In genomic region chr6:145862321-145862720, GRCm38 (mm10) we compare ENCODE assay signal across 8 mouse cellular contexts. TPM values are rescaled to one million over a fixed set of nuclear protein-coding genes. Genes with fewer than 3 reads are reported as not detected.
DNase-seq lines count a peak whose midpoint lies in the region; ATAC-seq and TF ChIP-seq lines count a peak whose summit lies in the region.

No protein-coding gene starts in this region.

- peaks cover 22% of the 10 kb centered on the region for H3K4me1 ChIP-seq in spleen, adult 2 months (ENCODE audit: control insufficient read depth, insufficient read depth, insufficient read length)
- peaks cover 19% of the 10 kb centered on the region for H3K4me1 ChIP-seq in limb, embryonic 14.5 days (ENCODE audit: control insufficient read depth, insufficient read depth, low read length)
- no peaks in the 10 kb centered on the region for H3K4me1 ChIP-seq in stomach, postnatal 0 days (replicated peaks; ENCODE audit: control insufficient read depth, insufficient read depth)

- peaks cover 5% of the 10 kb centered on the region for H3K27me3 ChIP-seq in spleen, adult 2 months (ENCODE audit: control insufficient read depth, insufficient read depth, low read length)
- H3K27me3 ChIP-seq in limb, embryonic 14.5 days (ENCODE audit: control insufficient read depth, insufficient read depth, low read length), result peaks cover 51% of the 10 kb centered on the region
- H3K27me3 ChIP-seq in stomach, postnatal 0 days (ENCODE audit: control insufficient read depth, insufficient read depth, low read length), result peaks cover 6% of the 10 kb centered on the region; the same call in 1 of the 2 replicates

- H3K4me2 ChIP-seq in limb, embryonic 14.5 days (replicated peaks; ENCODE audit: low read depth, low read length, severe bottlenecking), result peak overlapping the region; percentile 100
- peak overlapping the region; percentile 98 for H3K4me2 ChIP-seq in stomach, postnatal 0 days (replicated peaks; ENCODE audit: low read depth)

- 53% methylated on average over 4 of the region's 4 CpGs for WGBS in spleen, adult 2 months
- WGBS in limb, embryonic 14.5 days, result 12% methylated on average over 4 of the region's 4 CpGs
- 34% methylated on average over 4 of the region's 4 CpGs for WGBS in stomach, postnatal 0 days

- no peaks in the 10 kb centered on the region for H3K36me3 ChIP-seq in spleen, adult 2 months (ENCODE audit: control insufficient read depth, insufficient read depth, low read length)
- H3K36me3 ChIP-seq in limb, embryonic 14.5 days (ENCODE audit: control insufficient read depth, insufficient read depth, low read length), result no peaks in the 10 kb centered on the region
- no peaks in the 10 kb centered on the region for H3K36me3 ChIP-seq in stomach, postnatal 0 days (ENCODE audit: control insufficient read depth, insufficient read depth, low read length)

- no peak for ATAC-seq in limb, embryonic 14.5 days (ENCODE audit: low FRiP score, low read depth)
- no peak for ATAC-seq in stomach, postnatal 0 days (ENCODE audit: low FRiP score, low TSS enrichment)
- ATAC-seq in megakaryocyte progenitor cell, adult 5-6 weeks (replicated peaks; ENCODE audit: poor library complexity), result no peak

- H3K27ac ChIP-seq in spleen, adult 2 months (ENCODE audit: insufficient read depth, low read length), result no peak overlapping the region
- H3K27ac ChIP-seq in limb, embryonic 14.5 days (replicated peaks; ENCODE audit: low read depth, low read length), result no peak overlapping the region
- H3K27ac ChIP-seq in stomach, postnatal 0 days (replicated peaks), result no peak overlapping the region

- TF ChIP-seq EP300 in stomach, postnatal 0 days (optimal IDR thresholded peaks at IDR 0.05), result no peak

- H3K4me3 ChIP-seq in spleen, adult 2 months (ENCODE audit: extremely low read depth, insufficient read depth, insufficient read length), result peak overlapping the region; percentile 71; the same call in 1 of the 2 replicates
- H3K4me3 ChIP-seq in limb, embryonic 14.5 days (replicated peaks; ENCODE audit: low read length), result peak overlapping the region; percentile 64
- H3K4me3 ChIP-seq in stomach, postnatal 0 days (ENCODE audit: low read depth, low read length), result peak overlapping the region; percentile 54

- DNase-seq in embryo, embryonic 10 days (ENCODE audit: low spot score), result peak; percentile 18
- no peak for DNase-seq in embryo, embryonic 10.5 days (ENCODE audit: low spot score)
- no peak for DNase-seq in spleen, adult 2 months (ENCODE audit: low read depth in 1 of 2, low spot score in 2 of 2)
- DNase-seq in spleen, postnatal 36 days (ENCODE audit: low spot score in 2 of 2), result no peak
- DNase-seq in limb, embryonic 14.5 days (ENCODE audit: low spot score), result no peak
- no peak for DNase-seq in stomach, postnatal 0 days (ENCODE audit: low spot score)
- no peak for DNase-seq in urinary bladder, adult 2 months (ENCODE audit: low spot score)

- TF ChIP-seq POLR2A in spleen, adult 2 months (IDR thresholded peaks at IDR 0.05; ENCODE audit: low read depth, low read length), result no peak
- no peak for TF ChIP-seq POLR2A in limb, embryonic 14.5 days (IDR thresholded peaks at IDR 0.05; ENCODE audit: borderline replicate concordance, extremely low read depth, insufficient read depth, insufficient read length)

- H3K9me3 ChIP-seq in limb, embryonic 14.5 days (ENCODE audit: control insufficient read depth, low read length), result no peaks in the 10 kb centered on the region
- no peaks in the 10 kb centered on the region for H3K9me3 ChIP-seq in stomach, postnatal 0 days (ENCODE audit: control insufficient read depth, low read length)

- TF ChIP-seq CTCF in spleen, adult 2 months (IDR thresholded peaks at IDR 0.05; ENCODE audit: extremely low read depth, insufficient read depth, insufficient read length, insufficient replicate concordance), result no peak
- TF ChIP-seq CTCF in stomach, postnatal 0 days (IDR thresholded peaks at IDR 0.05; ENCODE audit: low read depth), result no peak

- H3K9ac ChIP-seq in limb, embryonic 14.5 days (ENCODE audit: low read depth, low read length, severe bottlenecking), result peak overlapping the region; percentile 59
- no peak overlapping the region for H3K9ac ChIP-seq in stomach, postnatal 0 days (ENCODE audit: low read length)

RNA-seq across cellular contexts. Expression of gene Bhlhe41, which starts 3.0 kb away (rescaled TPM):
- polyA plus RNA-seq in spleen, adult 2 months (2012; rRNA removed), result 5.8 and 8.1 TPM in 2 replicates
- polyA plus RNA-seq in limb, embryonic 14.5 days (2012; rRNA removed), result 2.0 and 2.5 TPM in 2 replicates
- 2.8 and 3.3 TPM in 2 replicates for polyA plus RNA-seq in limb, embryonic 14.5 days (2014; fragmentation: Nextera tagmentation; extraction: Ambion mirVana)
- polyA plus RNA-seq in stomach, postnatal 0 days (2015; fragmentation: Nextera tagmentation; extraction: Ambion mirVana), result 1.3 and 1.6 TPM in 2 replicates
- 0.02 TPM in 1 of 2 replicates, not detected in the other for total RNA-seq in megakaryocyte progenitor cell, adult 5-6 weeks (2015)
- total RNA-seq in megakaryocyte progenitor cell, adult 5-6 weeks (2017), result 0.12 TPM in 1 of 2 replicates, not detected in the other
- 13.3 and 23.9 TPM in 2 replicates for polyA plus RNA-seq in urinary bladder, adult 2 months (2012; rRNA removed)
